Mouse (Mus musculus) small intestine, adult 2 months (tissue): ENCODE measurements at regions not wholly inside any gene's neighbourhood (a gene's known extent, or its start where the extent isn't known, plus 50 kb on each side); places are given as distances from the start of the nearest gene placed in this dataset.

Experiments used
- H3K27ac ChIP-seq: fragments of 200-500 bp; 2 replicates; pipeline ENCODE4 v1.5.1; 2012; ENCODE audit warnings: low read depth, low read length, control low read depth, inconsistent platforms; ENCODE audit not compliant: insufficient read depth
- H3K27me3 ChIP-seq: fragments of 200-500 bp; 2 replicates; pipeline ENCODE4 v1.6.1; 2012; ENCODE audit warnings: mild to moderate bottlenecking, moderate library complexity, low read length, inconsistent platforms; ENCODE audit not compliant: control insufficient read depth, insufficient read depth
- H3K36me3 ChIP-seq: fragments of 200-500 bp; 2 replicates; pipeline ENCODE4 v1.6.1; 2012; ENCODE audit warnings: mild to moderate bottlenecking, low read length, control low read depth, inconsistent platforms; ENCODE audit not compliant: control insufficient read depth, insufficient read depth
- H3K4me1 ChIP-seq: fragments of 200-500 bp; 2 replicates; pipeline ENCODE4 v1.6.1; 2012; ENCODE audit warnings: low read length, inconsistent platforms, mixed read lengths; ENCODE audit not compliant: control insufficient read depth, insufficient read depth, insufficient read length
- H3K4me3 ChIP-seq: fragments of 200-500 bp; 2 replicates; pipeline ENCODE4 v1.5.1; 2012; ENCODE audit warnings: low read depth, mild to moderate bottlenecking, control low read depth, inconsistent platforms, low read length, moderate library complexity
- CTCF ChIP-seq: fragments of 200-500 bp; IDR thresholded peaks from 2 replicates; pipeline ENCODE4 v1.5.1; 2012; ENCODE audit warnings: low read depth, mild to moderate bottlenecking, control low read depth, inconsistent platforms, low read length, moderate library complexity, mixed read lengths; ENCODE audit not compliant: insufficient replicate concordance, insufficient read length; ENCODE audit errors: extremely low read depth
- POLR2A ChIP-seq: fragments of 200-500 bp; IDR thresholded peaks from 2 replicates; pipeline ENCODE4 v1.6.1; 2012; ENCODE audit warnings: low read depth, mild to moderate bottlenecking, control low read depth, inconsistent platforms, low read length, moderate library complexity
- WGBS: fragments of 180-500 bp; shearing (Covaris S2); methylation state at CpG from one replicate; pipeline ENCODE4 v1.1.7; 2018; 5-methylcytosine and 5-hydroxymethylcytosine counted together

- Histone ChIP-seq H3K36me3 (no peaks in the 10 kb centered on the region), H3K4me1 (no peaks in the 10 kb centered on the region), H3K27me3 (no peaks in the 10 kb centered on the region), H3K27ac (no peak overlapping the region), H3K4me3 (no peak overlapping the region)
- 53% methylated on average over 4 of the region's 4 CpGs for WGBS
- TF ChIP-seq POLR2A = no peak
- TF ChIP-seq CTCF = no peak
These were observed 501.5 kb downstream of the Etnk1 start for GRCm38 (mm10) chr6:143668551-143668950.

GRCm38 (mm10) chr6:143669446-143670130 lies 502.6 kb downstream of the Etnk1 start:
- Histone ChIP-seq H3K4me1 (no peaks in the 10 kb centered on the region), H3K27me3 (no peaks in the 10 kb centered on the region), H3K4me3 (no peak overlapping the region), H3K36me3 (no peaks in the 10 kb centered on the region), H3K27ac (no peak overlapping the region)
- WGBS = 66% methylated on average over 3 of the region's 3 CpGs
- no peak for TF ChIP-seq POLR2A
- no peak for TF ChIP-seq CTCF

- Histone ChIP-seq H3K27ac (no peak overlapping the region), H3K27me3 (no peaks in the 10 kb centered on the region), H3K36me3 (no peaks in the 10 kb centered on the region), H3K4me3 (no peak overlapping the region), H3K4me1 (no peaks in the 10 kb centered on the region)
- TF ChIP-seq CTCF (no peak), POLR2A (no peak)
- WGBS = 76% methylated on average over 9 of the region's 9 CpGs
These were observed 523.1 kb downstream of the Etnk1 start for GRCm38 (mm10) chr6:143690131-143690530.

GRCm38 (mm10) chr6:143690866-143691265 lies 523.8 kb downstream of the Etnk1 start:
- Histone ChIP-seq H3K36me3 (no peaks in the 10 kb centered on the region), H3K27ac (no peak overlapping the region), H3K4me1 (no peaks in the 10 kb centered on the region), H3K27me3 (no peaks in the 10 kb centered on the region), H3K4me3 (no peak overlapping the region)
- WGBS = 66% methylated on average over 6 of the region's 6 CpGs
- TF ChIP-seq CTCF (no peak), POLR2A (no peak)

GRCm38 (mm10) chr6:143697997-143698396 lies 531.0 kb downstream of the Etnk1 start:
- no peaks in the 10 kb centered on the region for H3K36me3 ChIP-seq
- H3K27me3 ChIP-seq = no peaks in the 10 kb centered on the region
- TF ChIP-seq POLR2A (no peak), CTCF (no peak)
- no peak overlapping the region for H3K4me3 ChIP-seq
- H3K4me1 ChIP-seq = no peaks in the 10 kb centered on the region
- no peak overlapping the region for H3K27ac ChIP-seq
- WGBS = 55% methylated on average over 6 of the region's 6 CpGs

- 76% methylated on average over 8 of the region's 8 CpGs for WGBS
These were observed 537.0 kb downstream of the Etnk1 start for GRCm38 (mm10) chr6:143703984-143704383.

GRCm38 (mm10) chr6:143706451-143706850 lies 539.4 kb downstream of the Etnk1 start:
- TF ChIP-seq POLR2A (no peak), CTCF (no peak)
- Histone ChIP-seq H3K27ac (no peak overlapping the region), H3K4me1 (no peaks in the 10 kb centered on the region), H3K27me3 (no peaks in the 10 kb centered on the region), H3K36me3 (no peaks in the 10 kb centered on the region), H3K4me3 (no peak overlapping the region)
- 57% methylated on average over 10 of the region's 10 CpGs for WGBS

More at GRCm38 (mm10) chr6:143703984-143704383, 537.0 kb downstream of the Etnk1 start:
- Histone ChIP-seq H3K27ac (no peak overlapping the region), H3K27me3 (no peaks in the 10 kb centered on the region), H3K36me3 (no peaks in the 10 kb centered on the region), H3K4me3 (no peak overlapping the region), H3K4me1 (no peaks in the 10 kb centered on the region)
- no peak for TF ChIP-seq CTCF
- TF ChIP-seq POLR2A = no peak

GRCm38 (mm10) chr6:143714461-143714860 lies 547.4 kb downstream of the Etnk1 start:
- Histone ChIP-seq H3K36me3 (no peaks in the 10 kb centered on the region), H3K27me3 (no peaks in the 10 kb centered on the region), H3K4me1 (no peaks in the 10 kb centered on the region), H3K4me3 (no peak overlapping the region), H3K27ac (no peak overlapping the region)
- 79% methylated on average over 10 of the region's 10 CpGs for WGBS
- TF ChIP-seq CTCF (no peak), POLR2A (no peak)
